Mouse (Mus musculus) heart, embryonic 12.5 days (tissue): ENCODE data around the gene Hoxc8. TPM values are rescaled to one million over a fixed set of nuclear protein-coding genes. Genes with fewer than 3 reads are reported as not detected.

Source experiments
- ATAC-seq: fragments of 200-750 bp; cut with Nextera tagmentation; 2 replicates; pipeline ENCODE4 v1.8.0; 2017; ENCODE audit warnings: moderate TSS enrichment, moderate library complexity; ENCODE audit not compliant: insufficient number of reproducible peaks, low FRiP score
- H3K27ac ChIP-seq: fragments of 300-500 bp; sonication (generic); 2 replicates; pipeline ENCODE4 v1.5.1; 2016; ENCODE audit warnings: mild to moderate bottlenecking, moderate library complexity; ENCODE audit not compliant: poor library complexity, severe bottlenecking
- H3K27me3 ChIP-seq: fragments of 300-500 bp; sonication (generic); replicated peaks from 2 replicates; pipeline ENCODE4 v1.6.1; 2016; ENCODE audit warnings: mild to moderate bottlenecking, moderate library complexity
- H3K36me3 ChIP-seq: fragments of 300-500 bp; sonication (generic); 2 replicates; pipeline ENCODE4 v1.6.1; 2016; ENCODE audit warnings: mild to moderate bottlenecking, moderate library complexity
- H3K4me1 ChIP-seq: fragments of 300-500 bp; sonication (generic); replicated peaks from 2 replicates; pipeline ENCODE4 v1.6.1; 2016; ENCODE audit warnings: mild to moderate bottlenecking
- H3K4me2 ChIP-seq: fragments of 300-500 bp; sonication (generic); 2 replicates; pipeline ENCODE4 v1.6.1; 2016; ENCODE audit warnings: mild to moderate bottlenecking, moderate library complexity
- H3K4me3 ChIP-seq: fragments of 300-500 bp; sonication (generic); 2 replicates; pipeline ENCODE4 v1.5.1; 2016; ENCODE audit warnings: mild to moderate bottlenecking
- H3K9ac ChIP-seq: fragments of 300-500 bp; sonication (generic); 2 replicates; pipeline ENCODE4 v1.6.1; 2016; ENCODE audit warnings: mild to moderate bottlenecking, moderate library complexity
- H3K9me3 ChIP-seq: fragments of 300-500 bp; sonication (generic); replicated peaks from 2 replicates; pipeline ENCODE4 v1.6.1; 2016; ENCODE audit warnings: mild to moderate bottlenecking, moderate library complexity
- WGBS: fragments of 180-500 bp; shearing (Covaris S2); methylation state at CpG from one replicate; pipeline ENCODE4 v1.1.7; 2016; 5-methylcytosine and 5-hydroxymethylcytosine counted together
- polyA plus RNA-seq: library from polyadenylated mRNA; unstranded; fragments of >200 nt; fragmentation: Nextera tagmentation; extraction: Ambion mirVana; gene quantifications from 2 replicates; pipeline ENCODE4 v1.2.1, GENCODE M21; 2016

Gene Hoxc8
- polyA plus RNA-seq, 1 experiment from 2014 or later, result 0.11 TPM

GRCm38 (mm10) chr15:102984925-102985324, 5.5 kb upstream of the Hoxc8 start:
- Histone ChIP-seq H3K36me3 (no peaks in the 10 kb centered on the region), H3K27ac (no peak overlapping the region), H3K4me3 (no peak overlapping the region), H3K4me1 (peaks cover 10% of the 10 kb centered on the region), H3K4me2 (no peak overlapping the region), H3K9ac (no peak overlapping the region), H3K9me3 (no peaks in the 10 kb centered on the region), H3K27me3 (peaks cover 99% of the 10 kb centered on the region)
- ATAC-seq, result no peak
- 7% methylated on average over 3 of the region's 3 CpGs for WGBS

GRCm38 (mm10) chr15:102987124-102987833, 3.1 kb upstream of the Hoxc8 start:
- WGBS, result 2% methylated on average over 21 of the region's 21 CpGs
- no peak overlapping the region for H3K9ac ChIP-seq
- no peak overlapping the region for H3K4me2 ChIP-seq
- no peaks in the 10 kb centered on the region for H3K9me3 ChIP-seq
- no peak overlapping the region for H3K27ac ChIP-seq
- no peaks in the 10 kb centered on the region for H3K36me3 ChIP-seq
- H3K27me3 ChIP-seq, result peaks cover 99% of the 10 kb centered on the region
- ATAC-seq, result no peak
- H3K4me1 ChIP-seq, result peaks cover 7% of the 10 kb centered on the region; the same call in 1 of the 2 replicates
- no peak overlapping the region for H3K4me3 ChIP-seq

- no peak for ATAC-seq
- no peak overlapping the region for H3K27ac ChIP-seq
- peaks cover 7% of the 10 kb centered on the region; the same call in 1 of the 2 replicates for H3K4me1 ChIP-seq
- H3K4me2 ChIP-seq, result no peak overlapping the region
- peaks cover 99% of the 10 kb centered on the region for H3K27me3 ChIP-seq
- H3K9ac ChIP-seq, result no peak overlapping the region
- H3K4me3 ChIP-seq, result no peak overlapping the region
- no peaks in the 10 kb centered on the region for H3K9me3 ChIP-seq
- 19% methylated on average over 5 of the region's 5 CpGs for WGBS
- no peaks in the 10 kb centered on the region for H3K36me3 ChIP-seq
These were observed 2.3 kb upstream of the Hoxc8 start for GRCm38 (mm10) chr15:102988078-102988477.

GRCm38 (mm10) chr15:102991782-102992181, 1.4 kb downstream of the Hoxc8 start:
- ATAC-seq, result no peak
- WGBS, result under 1% methylated on average over 7 of the region's 7 CpGs
- H3K4me2 ChIP-seq, result no peak overlapping the region
- no peak overlapping the region for H3K4me3 ChIP-seq
- H3K27me3 ChIP-seq, result peaks cover 94% of the 10 kb centered on the region
- H3K9me3 ChIP-seq, result no peaks in the 10 kb centered on the region
- H3K4me1 ChIP-seq, result peaks cover 7% of the 10 kb centered on the region; the same call in 1 of the 2 replicates
- H3K9ac ChIP-seq, result no peak overlapping the region
- H3K36me3 ChIP-seq, result no peaks in the 10 kb centered on the region
- H3K27ac ChIP-seq, result no peak overlapping the region

GRCm38 (mm10) chr15:102992206-102992605, 1.8 kb downstream of the Hoxc8 start:
- ATAC-seq, result no peak
- peaks cover 92% of the 10 kb centered on the region for H3K27me3 ChIP-seq
- H3K27ac ChIP-seq, result no peak overlapping the region
- no peaks in the 10 kb centered on the region for H3K36me3 ChIP-seq
- no peak overlapping the region for H3K9ac ChIP-seq
- H3K4me3 ChIP-seq, result no peak overlapping the region
- peaks cover 7% of the 10 kb centered on the region; the same call in 1 of the 2 replicates for H3K4me1 ChIP-seq
- no peak overlapping the region for H3K4me2 ChIP-seq
- no peaks in the 10 kb centered on the region for H3K9me3 ChIP-seq
- WGBS, result under 1% methylated on average over 11 of the region's 11 CpGs

- WGBS, result 0% methylated on average over 3 of the region's 3 CpGs
- Histone ChIP-seq H3K9me3 (no peaks in the 10 kb centered on the region), H3K4me3 (no peak overlapping the region), H3K4me1 (peaks cover 7% of the 10 kb centered on the region; the same call in 1 of the 2 replicates), H3K27ac (no peak overlapping the region), H3K9ac (no peak overlapping the region), H3K4me2 (no peak overlapping the region), H3K36me3 (no peaks in the 10 kb centered on the region), H3K27me3 (peaks cover 92% of the 10 kb centered on the region)
- no peak for ATAC-seq
These were observed 2.5 kb downstream of the Hoxc8 start for GRCm38 (mm10) chr15:102992863-102993262.

GRCm38 (mm10) chr15:102996548-102996947, 6.1 kb downstream of the Hoxc8 start:
- Histone ChIP-seq H3K9ac (no peak overlapping the region), H3K36me3 (no peaks in the 10 kb centered on the region)
- ATAC-seq, result no peak

GRCm38 (mm10) chr15:102997431-102997830, 7.0 kb downstream of the Hoxc8 start:
- Histone ChIP-seq H3K27ac (no peak overlapping the region), H3K9ac (no peak overlapping the region), H3K36me3 (no peaks in the 10 kb centered on the region), H3K4me2 (no peak overlapping the region), H3K4me3 (no peak overlapping the region), H3K4me1 (peaks cover 29% of the 10 kb centered on the region), H3K27me3 (peaks cover 92% of the 10 kb centered on the region), H3K9me3 (no peaks in the 10 kb centered on the region)
- WGBS, result 3% methylated on average over 3 of the region's 3 CpGs
- ATAC-seq, result no peak

More at GRCm38 (mm10) chr15:102996548-102996947, 6.1 kb downstream of the Hoxc8 start:
- Histone ChIP-seq H3K9me3 (no peaks in the 10 kb centered on the region), H3K4me2 (no peak overlapping the region), H3K27me3 (peaks cover 92% of the 10 kb centered on the region), H3K4me3 (no peak overlapping the region), H3K27ac (no peak overlapping the region), H3K4me1 (peaks cover 28% of the 10 kb centered on the region)
- WGBS, result 2% methylated on average over 9 of the region's 9 CpGs

- WGBS, result 2% methylated on average over 19 of the region's 19 CpGs
- Histone ChIP-seq H3K27ac (no peak within 1 kb of the TSS), H3K36me3 (no peaks in the 10 kb centered on the region), H3K4me2 (peak within 1 kb of the TSS; percentile 91), H3K9me3 (no peaks in the 10 kb centered on the region), H3K9ac (peak within 1 kb of the TSS; percentile 72; the same call in 1 of the 2 replicates), H3K27me3 (peaks cover 92% of the 10 kb centered on the region), H3K4me3 (peak within 1 kb of the TSS; percentile 57), H3K4me1 (peaks cover 29% of the 10 kb centered on the region)
- no peak for ATAC-seq
These were observed 7.5 kb downstream of the Hoxc8 start, which contains the start of gene Hoxc6 for GRCm38 (mm10) chr15:102997939-102998355. Gene Hoxc6 (plus strand): TSS chr15:102998257.

GRCm38 (mm10) chr15:102998608-102999182, 8.3 kb downstream of the Hoxc8 start:
- ATAC-seq, result no peak
- Histone ChIP-seq H3K4me1 (peaks cover 29% of the 10 kb centered on the region), H3K4me3 (peak overlapping the region; percentile 57), H3K9ac (peak overlapping the region; percentile 72; the same call in 1 of the 2 replicates), H3K27me3 (peaks cover 93% of the 10 kb centered on the region), H3K27ac (no peak overlapping the region), H3K9me3 (no peaks in the 10 kb centered on the region), H3K4me2 (peak overlapping the region; percentile 91), H3K36me3 (no peaks in the 10 kb centered on the region)
- under 1% methylated on average over 19 of the region's 19 CpGs for WGBS

GRCm38 (mm10) chr15:102999183-102999831, 8.9 kb downstream of the Hoxc8 start:
- Histone ChIP-seq H3K4me2 (peak overlapping the region; percentile 91), H3K9ac (peak overlapping the region; percentile 72), H3K27me3 (peaks cover 96% of the 10 kb centered on the region), H3K36me3 (no peaks in the 10 kb centered on the region), H3K4me3 (peak overlapping the region; percentile 57), H3K27ac (no peak overlapping the region), H3K4me1 (peaks cover 29% of the 10 kb centered on the region), H3K9me3 (no peaks in the 10 kb centered on the region)
- whole genome bisulfite sequencing, result 0% methylated on average over 33 of the region's 33 CpGs
- ATAC-seq, result peak; percentile 75
